Mouse (Mus musculus): ENCODE measurements around the gene Wiz. TPM values are rescaled to one million over a fixed set of nuclear protein-coding genes. Genes with fewer than 3 reads are reported as not detected.
A peak's percentile ranks its signal among the peaks of the same experiment; 100 is the strongest.

Wiz gene
- polyA plus RNA-seq (2015; fragmentation: Nextera tagmentation; extraction: Ambion mirVana): 5.8 and 6.8 TPM in 2 replicates

DNA sequence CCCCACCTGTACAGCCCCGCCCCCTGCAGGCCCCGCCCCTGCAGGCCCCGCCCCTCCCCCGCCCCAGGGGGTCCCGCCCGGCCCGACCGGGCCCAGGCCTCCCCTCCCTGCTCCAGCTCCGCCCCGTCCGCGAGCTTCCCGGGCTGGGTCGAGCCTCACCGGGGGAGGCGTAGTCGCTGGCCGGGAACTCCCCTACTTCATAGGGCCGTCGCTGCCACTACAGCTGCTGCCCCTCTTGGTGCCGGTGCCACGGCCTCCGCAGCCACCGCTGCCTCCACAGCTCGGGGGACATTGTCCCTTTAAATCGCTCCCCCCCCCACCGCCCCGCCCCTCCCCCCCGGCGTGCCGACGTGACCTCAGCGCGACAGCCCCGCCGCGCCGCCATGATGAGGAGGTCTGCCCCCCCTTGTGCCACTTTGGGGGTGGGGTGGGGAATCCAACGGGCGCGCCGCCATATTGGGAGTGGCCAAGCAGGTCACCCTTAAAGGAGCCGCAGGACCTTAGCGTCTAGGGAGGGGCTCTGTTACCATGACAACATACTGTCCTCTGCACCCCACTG is at the start of gene Wiz:
Gene Wiz (minus strand): TSS at position 339 of the 559 bp plus-strand sequence.
- Histone ChIP-seq H3K4me2 (peak within 1 kb of the TSS; percentile 100), H3K36me3 (no peaks in the 10 kb centered on the region), H3K4me3 (replicated peaks) (peak within 1 kb of the TSS; percentile 79), H3K4me1 (replicated peaks) (peaks cover 48% of the 10 kb centered on the region), H3K27me3 (peaks cover 19% of the 10 kb centered on the region), H3K9me3 (replicated peaks) (no peaks in the 10 kb centered on the region), H3K27ac (peak within 1 kb of the TSS; percentile 81), H3K9ac (peak within 1 kb of the TSS; percentile 81)
- under 1% methylated on average over 24 of the region's 44 CpGs for WGBS (ENCODE audit: insufficient replicate concordance)
- ATAC-seq (ENCODE audit: low read depth): peak; percentile 83
- peak; percentile 85 for DNase-seq

DNA sequence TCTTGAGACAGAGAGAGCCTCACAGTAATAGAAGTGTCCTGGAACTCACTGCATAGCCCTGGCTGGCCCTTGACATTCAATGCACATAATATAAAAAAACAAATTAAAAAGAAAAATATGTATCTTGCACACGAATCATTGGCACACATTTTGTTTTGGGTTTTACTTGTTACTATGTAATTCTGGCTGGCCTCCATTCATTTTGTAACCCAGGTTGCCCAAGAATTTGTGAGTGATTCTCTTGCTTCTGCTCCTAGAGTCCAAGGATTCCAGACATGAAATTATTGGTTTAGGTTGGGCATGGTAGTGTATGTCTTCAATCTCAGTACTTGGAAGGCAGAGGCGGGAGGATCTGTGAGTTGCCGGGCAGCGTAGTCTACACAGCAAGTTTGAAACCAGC is 47.9 kb upstream of the Wiz start:
- no peaks in the 10 kb centered on the region for H3K36me3 ChIP-seq
- no peaks in the 10 kb centered on the region for H3K4me1 ChIP-seq (replicated peaks)
- no peak overlapping the region for H3K27ac ChIP-seq
- WGBS (ENCODE audit: insufficient replicate concordance): 80% methylated on average over 4 of the region's 4 CpGs
- H3K4me3 ChIP-seq (replicated peaks): no peak overlapping the region
- ATAC-seq (ENCODE audit: low read depth) (no peak), DNase-seq (no peak)
- H3K9me3 ChIP-seq (replicated peaks): no peaks in the 10 kb centered on the region
- H3K27me3 ChIP-seq: no peaks in the 10 kb centered on the region; the same call in 1 of the 2 replicates
- no peak overlapping the region for H3K9ac ChIP-seq
- H3K4me2 ChIP-seq: no peak overlapping the region

DNA sequence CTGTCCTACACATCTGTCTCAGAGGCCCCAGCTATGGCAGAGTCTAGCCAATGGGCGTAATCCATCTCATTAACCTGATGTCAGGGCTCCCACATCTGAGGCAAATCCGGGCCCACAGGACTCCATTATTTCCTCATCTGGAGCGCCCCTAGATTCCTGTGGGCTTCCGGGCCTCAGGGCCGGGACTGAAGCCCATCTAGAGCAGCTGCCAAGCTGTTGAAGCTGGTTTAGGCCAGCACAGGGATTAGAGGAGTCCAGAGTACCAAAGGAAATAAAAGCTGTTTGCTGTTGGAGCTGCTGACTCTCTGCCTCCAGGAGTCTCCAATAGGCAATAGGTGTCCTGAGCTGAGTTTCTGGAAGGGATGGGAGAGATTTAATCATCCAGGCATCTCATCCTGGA is 45.9 kb upstream of the Wiz start:
- WGBS (ENCODE audit: insufficient replicate concordance): 56% methylated on average over 5 of the region's 5 CpGs
- ATAC-seq (ENCODE audit: low read depth): no peak
- no peaks in the 10 kb centered on the region for H3K9me3 ChIP-seq (replicated peaks)

DNA sequence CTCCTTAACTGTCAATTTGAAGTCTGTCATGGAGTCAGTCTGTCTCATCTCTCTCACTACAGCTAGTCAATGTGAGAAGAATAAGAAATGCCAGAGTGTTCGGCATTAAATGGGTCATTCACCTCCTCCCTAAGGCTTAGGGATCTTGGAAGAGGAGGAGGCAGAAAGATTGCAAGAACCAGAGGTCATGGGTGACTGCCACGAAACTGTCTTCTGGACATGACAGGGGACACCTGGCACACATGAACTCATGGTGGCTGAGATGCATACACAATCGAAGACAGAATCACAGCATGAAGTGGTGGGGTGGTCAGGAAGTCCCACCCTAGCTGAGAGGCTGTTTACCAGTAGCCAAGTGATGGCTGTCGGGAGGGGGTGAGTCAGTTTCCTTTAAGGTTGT is 45.1 kb upstream of the Wiz start:
- no peak overlapping the region for H3K4me3 ChIP-seq (replicated peaks)
- ATAC-seq (ENCODE audit: low read depth): no peak
- 41% methylated on average over 4 of the region's 4 CpGs for WGBS (ENCODE audit: insufficient replicate concordance)

More for the DNA sequence above, 45.9 kb upstream of the Wiz start:
- H3K4me1 ChIP-seq (replicated peaks): no peaks in the 10 kb centered on the region
- H3K36me3 ChIP-seq: no peaks in the 10 kb centered on the region
- DNase-seq: no peak
- no peaks in the 10 kb centered on the region for H3K27me3 ChIP-seq
- H3K9ac ChIP-seq: no peak overlapping the region
- no peak overlapping the region for H3K4me2 ChIP-seq
- no peak overlapping the region for H3K27ac ChIP-seq
- no peak overlapping the region for H3K4me3 ChIP-seq (replicated peaks)

DNA sequence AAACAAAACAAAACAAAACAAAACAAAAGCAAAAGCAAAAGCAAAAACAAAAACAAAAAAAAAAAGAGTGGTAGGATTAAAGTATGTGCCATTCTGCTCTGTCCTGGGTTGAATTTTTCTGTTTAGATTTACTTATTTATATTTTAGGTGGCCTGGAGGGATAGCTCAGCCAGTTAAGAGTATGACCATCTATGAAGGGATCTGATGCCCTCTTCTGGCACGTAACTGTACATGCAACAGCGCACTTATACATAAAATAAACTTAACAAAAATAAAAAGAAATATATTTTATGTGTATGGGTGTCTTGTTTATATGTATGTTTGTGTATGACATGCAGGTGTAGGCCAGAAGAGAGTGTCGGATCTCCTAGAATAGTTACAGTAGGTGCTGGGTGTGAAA is 42.7 kb upstream of the Wiz start:
- H3K27ac ChIP-seq: no peak overlapping the region
- H3K9me3 ChIP-seq (replicated peaks): no peaks in the 10 kb centered on the region
- ATAC-seq (ENCODE audit: low read depth): no peak
- DNase-seq: no peak
- H3K4me1 ChIP-seq (replicated peaks): no peaks in the 10 kb centered on the region
- WGBS (ENCODE audit: insufficient replicate concordance): 50% methylated on average over 3 of the region's 3 CpGs
- H3K4me3 ChIP-seq (replicated peaks): no peak overlapping the region
- H3K4me2 ChIP-seq: no peak overlapping the region
- H3K36me3 ChIP-seq: no peaks in the 10 kb centered on the region
- H3K9ac ChIP-seq: no peak overlapping the region
- H3K27me3 ChIP-seq: no peaks in the 10 kb centered on the region

More for the DNA sequence above, 45.1 kb upstream of the Wiz start:
- no peak for DNase-seq
- no peak overlapping the region for H3K4me2 ChIP-seq
- H3K27ac ChIP-seq: no peak overlapping the region
- H3K9me3 ChIP-seq (replicated peaks): no peaks in the 10 kb centered on the region
- H3K9ac ChIP-seq: no peak overlapping the region
- no peaks in the 10 kb centered on the region for H3K4me1 ChIP-seq (replicated peaks)
- H3K36me3 ChIP-seq: no peaks in the 10 kb centered on the region
- no peaks in the 10 kb centered on the region for H3K27me3 ChIP-seq

DNA sequence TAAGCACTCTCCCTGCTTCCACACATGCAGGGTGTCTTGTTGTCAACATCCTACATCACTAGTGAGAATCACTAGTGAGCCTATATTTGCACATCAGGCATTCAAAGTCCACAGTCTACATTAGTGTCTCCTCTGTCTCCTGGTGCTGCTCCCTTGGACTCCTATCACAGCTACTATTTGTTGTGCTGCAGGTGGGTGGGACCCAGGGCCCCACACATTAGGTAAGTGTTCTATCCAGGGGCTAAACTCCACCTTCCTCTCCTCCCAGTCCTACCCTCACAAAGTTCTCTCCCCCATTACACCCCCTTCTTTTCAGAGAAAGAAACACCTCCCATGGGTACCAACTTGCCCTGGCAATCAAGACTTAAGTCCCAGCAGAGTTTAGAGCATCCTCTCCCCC is 37.4 kb upstream of the Wiz start:
- no peaks in the 10 kb centered on the region for H3K36me3 ChIP-seq
- H3K27me3 ChIP-seq: no peaks in the 10 kb centered on the region
- H3K9me3 ChIP-seq (replicated peaks): no peaks in the 10 kb centered on the region
- H3K9ac ChIP-seq: no peak overlapping the region
- ATAC-seq (ENCODE audit: low read depth) (peak; percentile 61), DNase-seq (no peak)
- H3K27ac ChIP-seq: no peak overlapping the region
- H3K4me3 ChIP-seq (replicated peaks): no peak overlapping the region
- H3K4me2 ChIP-seq: no peak overlapping the region
- peaks cover 3% of the 10 kb centered on the region for H3K4me1 ChIP-seq (replicated peaks)

DNA sequence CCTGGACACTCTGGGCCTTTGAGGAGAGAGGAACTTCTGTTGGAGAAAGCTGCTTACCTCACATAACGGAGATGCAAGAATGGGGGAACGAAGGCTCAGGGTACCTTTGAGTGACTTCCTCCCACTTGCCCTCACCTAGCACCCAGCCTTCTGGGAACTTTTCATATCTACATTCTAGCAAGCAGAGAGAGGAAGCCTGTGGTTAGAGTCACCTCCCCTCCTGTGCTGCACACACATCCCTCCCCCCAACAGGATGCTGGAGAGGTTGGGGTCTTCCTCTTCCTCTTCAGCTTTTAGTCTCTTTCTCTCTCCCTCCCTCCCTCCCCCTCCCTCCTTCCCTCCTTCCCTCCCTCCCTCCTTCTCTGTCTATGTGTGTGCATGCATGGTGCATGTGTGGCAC is 34.8 kb upstream of the Wiz start, which contains the start of gene Pglyrp2:
Gene Pglyrp2 (minus strand): TSS at position 134 of the 400 bp plus-strand sequence.
- DNase-seq (no peak), ATAC-seq (ENCODE audit: low read depth) (no peak)
- Histone ChIP-seq H3K9ac (no peak within 1 kb of the TSS), H3K4me3 (replicated peaks) (no peak within 1 kb of the TSS), H3K27ac (no peak within 1 kb of the TSS), H3K4me2 (no peak within 1 kb of the TSS), H3K4me1 (replicated peaks) (peaks cover 10% of the 10 kb centered on the region), H3K27me3 (no peaks in the 10 kb centered on the region), H3K9me3 (replicated peaks) (no peaks in the 10 kb centered on the region), H3K36me3 (no peaks in the 10 kb centered on the region)
- WGBS (ENCODE audit: insufficient replicate concordance): 18% methylated on average over 2 of the region's 2 CpGs

DNA sequence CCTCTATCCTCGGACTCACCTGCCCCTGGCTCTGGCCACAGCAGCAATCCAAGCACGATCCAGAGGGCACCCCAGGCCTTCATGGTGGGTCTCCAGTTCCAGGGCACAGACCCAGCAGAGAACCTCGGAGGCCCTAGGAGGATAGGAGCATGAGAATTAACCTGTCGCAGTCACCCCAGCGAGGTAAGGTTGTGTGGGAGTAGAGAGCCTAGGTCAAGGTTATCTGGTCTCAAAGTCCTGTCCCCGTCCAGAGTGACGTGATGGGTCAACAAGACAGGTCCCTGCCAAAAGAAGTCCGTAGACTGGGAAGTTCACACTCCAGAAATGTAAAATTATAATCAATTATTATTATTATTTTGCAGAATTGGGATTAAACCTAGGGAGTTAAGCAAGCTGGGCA is 31.5 kb upstream of the Wiz start:
- Histone ChIP-seq H3K27ac (no peak overlapping the region), H3K9me3 (replicated peaks) (no peaks in the 10 kb centered on the region), H3K27me3 (0 out of 2 replicates have a peak, but pooled peaks cover under 1% of the 10 kb centered on the region), H3K4me2 (0 out of 2 replicates have a peak overlapping the region, but pooled peaks have one; percentile 6), H3K9ac (no peak overlapping the region), H3K4me1 (replicated peaks) (peaks cover 10% of the 10 kb centered on the region; the same call in 1 of the 2 replicates), H3K4me3 (replicated peaks) (no peak overlapping the region), H3K36me3 (no peaks in the 10 kb centered on the region)
- WGBS (ENCODE audit: insufficient replicate concordance): 69% methylated on average over 8 of the region's 8 CpGs
- DNase-seq (no peak), ATAC-seq (ENCODE audit: low read depth) (0 out of 2 replicates have a peak, but pooled peaks have one; percentile 26)

DNA sequence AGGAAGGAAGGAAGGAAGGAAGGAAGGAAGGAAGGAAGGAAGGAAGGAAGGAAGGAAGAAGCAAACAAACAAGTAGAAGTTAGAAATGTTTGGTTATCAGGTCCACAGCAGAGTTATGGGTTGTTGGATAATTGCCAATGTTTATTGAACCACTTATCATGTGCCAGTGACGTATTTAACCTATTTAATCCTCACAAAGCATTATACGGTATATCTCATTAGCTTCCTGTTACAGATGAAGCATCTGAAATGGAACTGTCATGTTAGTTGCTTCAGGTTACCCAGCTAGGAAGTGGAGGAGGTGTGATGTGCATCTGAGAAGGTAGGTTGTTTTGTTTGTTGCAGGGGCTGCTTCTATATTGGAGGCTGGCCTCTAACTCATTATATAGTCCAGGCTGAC is 30.8 kb upstream of the Wiz start:
- Histone ChIP-seq H3K9me3 (replicated peaks) (no peaks in the 10 kb centered on the region), H3K9ac (no peak overlapping the region), H3K27ac (no peak overlapping the region), H3K4me2 (no peak overlapping the region), H3K36me3 (no peaks in the 10 kb centered on the region), H3K4me1 (replicated peaks) (peaks cover 10% of the 10 kb centered on the region; the same call in 1 of the 2 replicates), H3K27me3 (0 out of 2 replicates have a peak, but pooled peaks cover 3% of the 10 kb centered on the region), H3K4me3 (replicated peaks) (no peak overlapping the region)
- DNase-seq: no peak
- ATAC-seq (ENCODE audit: low read depth): no peak
- 50% methylated on average over 2 of the region's 2 CpGs for WGBS (ENCODE audit: insufficient replicate concordance)

DNA sequence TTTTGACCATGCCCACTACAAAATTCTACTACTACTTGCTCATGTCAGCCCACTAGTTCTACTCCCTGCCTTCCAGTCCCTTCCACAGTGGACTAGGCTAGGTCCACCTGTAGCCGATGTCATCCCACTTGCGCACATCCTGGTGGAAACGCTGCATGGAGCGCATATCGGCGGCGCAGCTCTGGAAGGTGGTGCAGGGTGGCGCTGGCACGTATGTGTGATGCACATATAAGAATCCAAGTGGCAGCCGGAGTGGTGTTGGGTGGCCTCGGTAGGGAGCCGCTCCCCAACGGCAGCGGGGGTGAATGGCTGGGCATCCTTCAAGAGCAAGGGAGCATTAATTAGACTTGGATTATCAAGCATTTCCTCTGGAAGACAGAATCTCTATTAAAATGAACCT is 27.5 kb upstream of the Wiz start:
- no peak overlapping the region for H3K9ac ChIP-seq
- no peaks in the 10 kb centered on the region for H3K9me3 ChIP-seq (replicated peaks)
- ATAC-seq (ENCODE audit: low read depth): no peak
- no peak overlapping the region for H3K4me3 ChIP-seq (replicated peaks)
- H3K27ac ChIP-seq: no peak overlapping the region
- no peak for DNase-seq
- H3K4me2 ChIP-seq: no peak overlapping the region
- WGBS (ENCODE audit: insufficient replicate concordance): 90% methylated on average over 14 of the region's 14 CpGs
- no peaks in the 10 kb centered on the region for H3K36me3 ChIP-seq
- H3K27me3 ChIP-seq: 0 out of 2 replicates have a peak, but pooled peaks cover 3% of the 10 kb centered on the region
- 0 out of 2 replicates have a peak, but pooled peaks cover 7% of the 10 kb centered on the region for H3K4me1 ChIP-seq (replicated peaks)

DNA sequence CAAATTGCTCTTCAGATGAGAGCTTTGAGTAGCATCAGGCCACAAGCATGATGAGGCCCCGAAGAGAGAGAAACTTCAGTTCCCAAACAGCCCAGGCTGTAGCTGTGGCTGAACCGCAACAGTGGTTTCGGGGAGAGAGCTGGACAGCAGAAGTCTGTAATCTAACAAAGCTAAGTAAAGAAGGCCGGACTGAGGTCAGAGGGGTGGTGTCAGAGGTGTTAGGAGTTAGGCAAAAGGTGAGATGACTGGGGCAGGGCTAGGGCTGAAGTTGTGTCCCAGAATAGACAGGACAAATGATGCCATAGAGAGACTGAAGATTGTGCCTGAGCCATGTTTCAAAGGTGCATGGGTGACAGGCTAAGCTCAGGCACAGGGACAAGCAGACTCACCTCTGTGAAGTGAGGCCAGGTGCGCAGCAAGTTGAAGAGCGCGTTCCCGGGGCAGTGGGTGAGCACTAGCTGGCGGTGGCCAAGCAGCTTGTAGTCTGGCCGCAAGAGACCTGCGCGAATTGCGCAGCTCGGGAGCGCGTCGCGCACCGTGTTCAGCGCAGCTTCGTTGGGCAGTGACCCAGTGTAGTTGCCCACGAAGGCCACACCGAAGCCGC is 26.3 kb upstream of the Wiz start:
- 61% methylated on average over 24 of the region's 24 CpGs for WGBS (ENCODE audit: insufficient replicate concordance)

More for the DNA sequence above, 26.3 kb upstream of the Wiz start:
- Histone ChIP-seq H3K4me3 (replicated peaks) (no peak overlapping the region), H3K4me1 (replicated peaks) (0 out of 2 replicates have a peak, but pooled peaks cover 4% of the 10 kb centered on the region), H3K9ac (no peak overlapping the region), H3K27ac (no peak overlapping the region), H3K4me2 (peak overlapping the region; percentile 21; the same call in 1 of the 2 replicates), H3K27me3 (0 out of 2 replicates have a peak, but pooled peaks cover 3% of the 10 kb centered on the region), H3K9me3 (replicated peaks) (no peaks in the 10 kb centered on the region), H3K36me3 (no peaks in the 10 kb centered on the region)
- DNase-seq (no peak), ATAC-seq (ENCODE audit: low read depth) (no peak)

Data from liver, embryonic 13.5 days (tissue).